Mouse (Mus musculus): ENCODE data around the gene Gm27029. TPM values are rescaled to one million over a fixed set of nuclear protein-coding genes. Genes with fewer than 3 reads are reported as not detected.
"Not testable (repeated sequence)": the region's sequence is repeated elsewhere in the genome, so short reads cannot be mapped to it uniquely, and the experiment has no call there.

The Gm27029 gene
- polyA plus RNA-seq, 1 experiment from 2014 or later, result 7.2 TPM

- Histone ChIP-seq H3K4me2 (peak overlapping the region; percentile 49), H3K36me3 (peaks cover 17% of the 10 kb centered on the region), H3K27ac (replicated peaks) (0 out of 2 replicates have a peak overlapping the region, but pooled peaks have one; percentile 53), H3K4me1 (replicated peaks) (peaks cover 18% of the 10 kb centered on the region), H3K4me3 (peak overlapping the region; percentile 29)
- not testable (repeated sequence) for H3K27me3 ChIP-seq; H3K9ac ChIP-seq; ATAC-seq (ENCODE audit: low FRiP score, low read depth); H3K9me3 ChIP-seq
- WGBS, result 40% methylated on average over 15 of the region's 15 CpGs
Measured at GRCm38 (mm10) chr11:101441450-101442126, 17.0 kb upstream of the Gm27029 start.

- not testable (repeated sequence) for H3K27ac ChIP-seq (replicated peaks); H3K4me2 ChIP-seq; H3K4me3 ChIP-seq; H3K9ac ChIP-seq; H3K27me3 ChIP-seq; ATAC-seq (ENCODE audit: low FRiP score, low read depth); H3K4me1 ChIP-seq (replicated peaks); H3K9me3 ChIP-seq
- H3K36me3 ChIP-seq, result peaks cover 26% of the 10 kb centered on the region
- 49% methylated on average over 3 of the region's 3 CpGs for WGBS
Measured at GRCm38 (mm10) chr11:101438006-101438405, 13.4 kb upstream of the Gm27029 start.

GRCm38 (mm10) chr11:101436916-101437315 lies 12.3 kb upstream of the Gm27029 start:
- H3K4me2 ChIP-seq, result no peak overlapping the region
- peaks cover 34% of the 10 kb centered on the region for H3K36me3 ChIP-seq
- H3K27me3 ChIP-seq, result no peaks in the 10 kb centered on the region
- no peak overlapping the region for H3K9ac ChIP-seq
- 48% methylated on average over 4 of the region's 4 CpGs for WGBS
- no peaks in the 10 kb centered on the region for H3K4me1 ChIP-seq (replicated peaks)
- H3K4me3 ChIP-seq, result no peak overlapping the region
- no peaks in the 10 kb centered on the region for H3K9me3 ChIP-seq
- H3K27ac ChIP-seq (replicated peaks), result no peak overlapping the region
- ATAC-seq (ENCODE audit: low FRiP score, low read depth), result no peak

GRCm38 (mm10) chr11:101435831-101436230 lies 11.2 kb upstream of the Gm27029 start:
- Histone ChIP-seq H3K9me3 (no peaks in the 10 kb centered on the region), H3K27ac (replicated peaks) (no peak overlapping the region), H3K4me3 (no peak overlapping the region), H3K27me3 (no peaks in the 10 kb centered on the region), H3K4me1 (replicated peaks) (no peaks in the 10 kb centered on the region), H3K9ac (no peak overlapping the region), H3K36me3 (peaks cover 45% of the 10 kb centered on the region), H3K4me2 (no peak overlapping the region)
- no peak for ATAC-seq (ENCODE audit: low FRiP score, low read depth)
- 87% methylated on average over 4 of the region's 4 CpGs for whole genome bisulfite sequencing

- H3K27me3 ChIP-seq, result no peaks in the 10 kb centered on the region
- peaks cover 61% of the 10 kb centered on the region for H3K36me3 ChIP-seq
- no peak overlapping the region for H3K4me2 ChIP-seq
- no peak overlapping the region for H3K27ac ChIP-seq (replicated peaks)
- WGBS, result 84% methylated on average over 13 of the region's 13 CpGs
- no peak for ATAC-seq (ENCODE audit: low FRiP score, low read depth)
- H3K4me3 ChIP-seq, result no peak overlapping the region
- H3K4me1 ChIP-seq (replicated peaks), result no peaks in the 10 kb centered on the region
- no peak overlapping the region for H3K9ac ChIP-seq
- no peaks in the 10 kb centered on the region for H3K9me3 ChIP-seq
Measured at GRCm38 (mm10) chr11:101433396-101433795, 8.8 kb upstream of the Gm27029 start.

- WGBS, result 94% methylated on average over 9 of the region's 9 CpGs
- H3K9me3 ChIP-seq, result no peaks in the 10 kb centered on the region
Measured at GRCm38 (mm10) chr11:101431327-101431726, 6.7 kb upstream of the Gm27029 start.

GRCm38 (mm10) chr11:101426165-101426564 lies 1.6 kb upstream of the Gm27029 start:
- 68% methylated on average over 8 of the region's 8 CpGs for WGBS
- Histone ChIP-seq H3K36me3 (peaks cover 20% of the 10 kb centered on the region), H3K9ac (peak overlapping the region; percentile 80), H3K4me3 (peak overlapping the region; percentile 96), H3K9me3 (no peaks in the 10 kb centered on the region), H3K4me2 (peak overlapping the region; percentile 80), H3K27me3 (no peaks in the 10 kb centered on the region), H3K27ac (replicated peaks) (no peak overlapping the region), H3K4me1 (replicated peaks) (peaks cover 29% of the 10 kb centered on the region)
- no peak for ATAC-seq (ENCODE audit: low FRiP score, low read depth)

More at GRCm38 (mm10) chr11:101431327-101431726, 6.7 kb upstream of the Gm27029 start:
- H3K36me3 ChIP-seq, result peaks cover 61% of the 10 kb centered on the region
- no peak overlapping the region for H3K4me3 ChIP-seq
- no peak overlapping the region for H3K27ac ChIP-seq (replicated peaks)
- peaks cover 13% of the 10 kb centered on the region for H3K4me1 ChIP-seq (replicated peaks)
- no peak overlapping the region for H3K4me2 ChIP-seq
- no peak overlapping the region for H3K9ac ChIP-seq
- ATAC-seq (ENCODE audit: low FRiP score, low read depth), result no peak
- no peaks in the 10 kb centered on the region for H3K27me3 ChIP-seq

- Histone ChIP-seq H3K9me3 (no peaks in the 10 kb centered on the region), H3K27ac (replicated peaks) (peak within 1 kb of the TSS; percentile 95), H3K27me3 (no peaks in the 10 kb centered on the region), H3K4me1 (replicated peaks) (peaks cover 29% of the 10 kb centered on the region), H3K4me3 (peak within 1 kb of the TSS; percentile 96), H3K36me3 (peaks cover 11% of the 10 kb centered on the region), H3K4me2 (peak within 1 kb of the TSS; percentile 80), H3K9ac (peak within 1 kb of the TSS; percentile 80)
- WGBS, result under 1% methylated on average over 80 of the region's 81 CpGs
- peak; percentile 94 for ATAC-seq (ENCODE audit: low FRiP score, low read depth)
Measured at GRCm38 (mm10) chr11:101424925-101425813, 573 bp upstream of the Gm27029 start, which contains the start of the genes Rundc1 and Ptges3l. Rundc1 (plus strand) TSS chr11:101425085. Ptges3l (minus strand) TSS chr11:101425333.

GRCm38 (mm10) chr11:101420148-101420547 lies 4.4 kb downstream of the Gm27029 start:
- no peak overlapping the region for H3K4me3 ChIP-seq
- H3K4me1 ChIP-seq (replicated peaks), result peaks cover 18% of the 10 kb centered on the region
- H3K27me3 ChIP-seq, result no peaks in the 10 kb centered on the region
- ATAC-seq (ENCODE audit: low FRiP score, low read depth), result no peak
- H3K36me3 ChIP-seq, result no peaks in the 10 kb centered on the region
- 86% methylated on average over 5 of the region's 5 CpGs for WGBS
- H3K9me3 ChIP-seq, result no peaks in the 10 kb centered on the region
- H3K27ac ChIP-seq (replicated peaks), result no peak overlapping the region
- H3K9ac ChIP-seq, result no peak overlapping the region
- H3K4me2 ChIP-seq, result no peak overlapping the region

- Histone ChIP-seq H3K4me1 (replicated peaks) (peaks cover 18% of the 10 kb centered on the region), H3K27me3 (no peaks in the 10 kb centered on the region), H3K27ac (replicated peaks) (no peak overlapping the region), H3K36me3 (no peaks in the 10 kb centered on the region), H3K9ac (no peak overlapping the region), H3K9me3 (no peaks in the 10 kb centered on the region), H3K4me2 (no peak overlapping the region), H3K4me3 (no peak overlapping the region)
- 29% methylated on average over 3 of the region's 3 CpGs for WGBS
- ATAC-seq (ENCODE audit: low FRiP score, low read depth), result no peak
Measured at GRCm38 (mm10) chr11:101419610-101420009, 5.0 kb downstream of the Gm27029 start.

- no peaks in the 10 kb centered on the region for H3K27me3 ChIP-seq
- H3K9me3 ChIP-seq, result no peaks in the 10 kb centered on the region
- no peak for ATAC-seq (ENCODE audit: low FRiP score, low read depth)
- H3K27ac ChIP-seq (replicated peaks), result no peak overlapping the region
- WGBS, result 59% methylated on average over 6 of the region's 6 CpGs
- H3K4me1 ChIP-seq (replicated peaks), result peaks cover 12% of the 10 kb centered on the region
- H3K9ac ChIP-seq, result no peak overlapping the region
- no peaks in the 10 kb centered on the region for H3K36me3 ChIP-seq
- no peak overlapping the region for H3K4me2 ChIP-seq
- no peak overlapping the region for H3K4me3 ChIP-seq
Measured at GRCm38 (mm10) chr11:101418991-101419390, 5.6 kb downstream of the Gm27029 start.
